In the genomic region with DNA sequence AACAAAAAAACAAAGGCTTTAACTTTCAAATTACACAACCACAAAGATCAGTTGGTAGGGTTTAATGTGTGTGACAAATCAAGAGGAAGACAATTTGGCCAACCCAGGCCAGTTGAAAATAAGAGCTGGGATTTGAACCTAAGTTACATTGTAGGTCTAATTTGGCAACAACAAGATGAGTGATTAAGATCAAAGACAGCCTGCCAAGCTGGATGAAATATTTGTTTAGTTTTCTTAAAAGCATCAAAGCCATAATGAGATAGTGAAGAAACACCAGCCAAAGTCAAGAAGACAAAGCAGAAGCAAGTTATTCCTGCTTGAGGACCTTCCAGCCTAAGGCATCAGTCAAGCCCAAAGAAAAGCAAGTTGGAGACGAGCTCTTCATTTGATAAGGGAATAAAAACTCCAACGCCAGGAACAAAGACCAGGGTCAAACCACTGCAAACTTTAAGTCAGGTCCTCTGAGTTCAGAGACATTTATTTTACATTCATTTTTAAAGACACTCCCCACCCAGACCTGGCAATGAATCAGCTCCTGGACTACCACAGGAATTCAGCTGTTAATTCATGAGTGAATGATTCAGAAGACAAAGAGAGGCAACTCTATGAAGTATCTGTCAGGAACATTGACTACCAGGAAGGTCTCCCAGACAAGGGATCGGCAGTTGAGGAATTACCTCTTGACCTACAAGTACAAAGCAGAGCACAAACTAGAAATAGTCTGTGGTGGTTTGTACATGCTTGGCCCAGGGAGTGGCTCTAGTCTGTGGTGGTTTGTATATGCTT, we compare ENCODE assay signal across 25 mouse cellular contexts. TPM values are rescaled to one million over a fixed set of nuclear protein-coding genes. Genes with fewer than 3 reads are reported as not detected.
DNase-seq lines count a peak whose midpoint lies in the region; ATAC-seq and TF ChIP-seq lines count a peak whose summit lies in the region.
"Had no signal": no experiment of that assay in that cellular context is flagged by ENCODE, and none has a peak within 500 bp of the region (broad histone marks: within the 10 kb centered on the region; RNA-seq: fewer than 3 reads in every experiment).

No protein-coding gene starts in this region.

- no peak overlapping the region for H3K27ac ChIP-seq in stomach, postnatal 0 days (replicated peaks)
- no peak overlapping the region for H3K27ac ChIP-seq in heart, embryonic 11.5 days (ENCODE audit: low read depth, low read length)
- H3K27ac ChIP-seq: heart, embryonic 10.5 days; hindbrain, embryonic 14.5 days; hindbrain, postnatal 0 days had no signal

- POLR2A ChIA-PET in Patski (lab: Charles Lee) = no interaction called here

- H3K36me3 ChIP-seq in stomach, postnatal 0 days (ENCODE audit: control insufficient read depth, insufficient read depth, low read length) = no peaks in the 10 kb centered on the region
- no peaks in the 10 kb centered on the region for H3K36me3 ChIP-seq in heart, embryonic 11.5 days (ENCODE audit: control insufficient read depth, insufficient read depth, low read length)
- H3K36me3 ChIP-seq: G1E; heart, embryonic 10.5 days had no signal

- H3K4me2 ChIP-seq in stomach, postnatal 0 days (replicated peaks; ENCODE audit: low read depth) = no peak overlapping the region
- H3K4me2 ChIP-seq in heart, embryonic 11.5 days = no peak overlapping the region
- H3K4me2 ChIP-seq: hindbrain, embryonic 14.5 days had no signal

- no peak overlapping the region for H3K9ac ChIP-seq in stomach, postnatal 0 days (ENCODE audit: low read length)
- H3K9ac ChIP-seq in heart, embryonic 11.5 days (ENCODE audit: low read depth, low read length) = no peak overlapping the region
- H3K9ac ChIP-seq: forebrain, postnatal 0 days; hindbrain, embryonic 14.5 days had no signal

- ATAC-seq in Patski = peak; percentile 13
- no peak for ATAC-seq in stomach, postnatal 0 days (ENCODE audit: low FRiP score, low TSS enrichment)
- ATAC-seq in heart, embryonic 11.5 days (replicated peaks; ENCODE audit: insufficient number of reproducible peaks, low FRiP score, low TSS enrichment) = no peak
- ATAC-seq: forebrain, embryonic 14.5 days; forebrain, postnatal 0 days; hindbrain, postnatal 0 days; inflammation-experienced regulatory T-cells, adult 6 months; intestine, embryonic 16.5 days had no signal

- TF ChIP-seq EP300 in stomach, postnatal 0 days (optimal IDR thresholded peaks at IDR 0.05) = peak; percentile 26

- in situ Hi-C loops in Patski (cut with MboI; ENCODE audit: low pct_unique_long_range_greater_than_20kb) = no loop called here

- H3K4me3 ChIP-seq in stomach, postnatal 0 days (ENCODE audit: low read depth, low read length) = no peak overlapping the region
- H3K4me3 ChIP-seq in heart, embryonic 11.5 days (ENCODE audit: low read depth, low read length) = no peak overlapping the region
- H3K4me3 ChIP-seq: heart, embryonic 10.5 days had no signal

- WGBS in stomach, postnatal 0 days = 52% methylated on average over 3 of the region's 3 CpGs
- WGBS in heart, embryonic 11.5 days (ENCODE audit: insufficient replicate concordance) = 68% methylated on average over 3 of the region's 3 CpGs

- CTCF ChIA-PET in Patski (lab: Charles Lee) = interaction anchor here (1.3 to 1.4 kb wide), 2 partner anchors 16 to 39 kb away, joined by 3 read pairs; no protein-coding TSS in a partner anchor

- no peak for TF ChIP-seq CTCF in Patski (IDR thresholded peaks at IDR 0.05)
- TF ChIP-seq CTCF in stomach, postnatal 0 days (IDR thresholded peaks at IDR 0.05; ENCODE audit: low read depth) = no peak

- H3K9me3 ChIP-seq in stomach, postnatal 0 days (ENCODE audit: control insufficient read depth, low read length) = no peaks in the 10 kb centered on the region
- no peaks in the 10 kb centered on the region for H3K9me3 ChIP-seq in heart, embryonic 11.5 days (replicated peaks; ENCODE audit: control insufficient read depth, low read length)
- H3K9me3 ChIP-seq: heart, embryonic 10.5 days had no signal

- H3K4me1 ChIP-seq in stomach, postnatal 0 days (replicated peaks; ENCODE audit: control insufficient read depth, insufficient read depth) = peaks cover 4% of the 10 kb centered on the region; the same call in 1 of the 2 replicates
- H3K4me1 ChIP-seq in heart, embryonic 11.5 days (ENCODE audit: control insufficient read depth, insufficient read depth, low read length) = no peaks in the 10 kb centered on the region; the same call in 1 of the 2 replicates
- H3K4me1 ChIP-seq: heart, embryonic 10.5 days had no signal

- DNase-seq in 3134 (ENCODE audit: extremely low read depth, insufficient read length, low spot score) = peak; percentile 69
- DNase-seq in 3T3-L1 (ENCODE audit: low read depth, low spot score) = peak; percentile 90
- DNase-seq in Patski (ENCODE audit: low read depth, low spot score) = peak; percentile 57
- DNase-seq in stomach, postnatal 0 days (ENCODE audit: low spot score) = no peak
- no peak for DNase-seq in ovary, adult 18-20 months (ENCODE audit: low spot score)
- DNase-seq: adrenal gland, postnatal 10 days; adrenal gland, postnatal 36 days; B cell, adult 2 months; cerebellum, adult 18-20 months; cerebellum, adult 9-10 months; cerebellum, postnatal 14 days; forebrain, postnatal 0 days; gastrocnemius, postnatal 36 days; heart, adult 18-20 months; heart, postnatal 36 days; kidney, adult 18-20 months had no signal

- no peaks in the 10 kb centered on the region for H3K27me3 ChIP-seq in Patski
- H3K27me3 ChIP-seq in stomach, postnatal 0 days (ENCODE audit: control insufficient read depth, insufficient read depth, low read length) = no peaks in the 10 kb centered on the region
- no peaks in the 10 kb centered on the region for H3K27me3 ChIP-seq in heart, embryonic 11.5 days (ENCODE audit: control insufficient read depth, insufficient read depth, low read length)
- H3K27me3 ChIP-seq: CH12.LX had no signal

RNA-seq across cellular contexts. Expression of a gene that starts 19.2 kb away (rescaled TPM):
- polyA plus RNA-seq in Patski (2021) = 2.0 TPM
- 6.7 and 8.4 TPM in 2 replicates for polyA plus RNA-seq in stomach, postnatal 0 days (2015; fragmentation: Nextera tagmentation; extraction: Ambion mirVana)
- polyA plus RNA-seq in heart, embryonic 11.5 days (2014; fragmentation: Nextera tagmentation; extraction: Ambion mirVana) = 1.4 and 2.9 TPM in 2 replicates

Comparison
In these comparisons a context has a peak if more than half of its experiments do, and no peak if none do; other contexts are left out.
1. DNase-seq: peak in 3134 (single experiment), 3T3-L1 (single experiment) and Patski (single experiment); none in stomach, postnatal 0 days (single experiment) and ovary, adult 18-20 months (single experiment).